Comparison of ENCODE assay signal across 20 mouse cellular contexts in the genomic region with DNA sequence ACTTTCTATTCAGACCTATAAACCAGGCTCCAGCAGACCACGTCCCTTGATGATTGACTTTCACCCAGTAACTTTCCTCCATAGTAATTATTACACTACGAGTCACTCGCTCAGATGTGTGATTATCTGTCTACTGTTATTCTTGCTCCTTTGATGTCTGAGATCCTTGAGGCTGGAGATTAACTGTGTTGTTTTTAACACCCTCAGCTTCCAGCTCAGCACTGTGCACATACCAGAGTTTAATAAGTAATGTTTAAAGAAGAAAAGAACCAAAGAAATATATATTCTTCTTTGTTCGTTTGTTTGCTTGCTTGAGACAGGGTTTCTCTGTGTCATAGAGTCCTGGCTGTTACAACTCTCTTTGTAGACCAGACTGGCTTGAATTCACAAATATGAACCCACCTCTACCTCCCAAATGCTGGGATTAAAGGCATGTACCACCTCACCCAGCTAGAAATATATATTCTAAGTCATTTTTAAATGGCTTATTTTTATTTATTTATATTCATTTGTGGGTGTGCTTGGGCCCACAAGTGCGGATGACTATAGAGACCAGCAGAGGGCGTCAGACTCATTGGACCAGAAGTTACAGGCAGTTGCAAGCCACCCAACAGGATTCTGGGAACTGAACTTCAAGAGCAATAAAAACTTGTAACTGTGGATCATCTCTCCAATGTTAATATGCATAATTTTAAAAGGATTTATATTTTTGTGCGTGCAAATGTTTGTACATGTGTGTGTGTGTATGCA. TPM values are rescaled to one million over a fixed set of nuclear protein-coding genes. Genes with fewer than 3 reads are reported as not detected.
DNase-seq lines count a peak whose midpoint lies in the region; ATAC-seq and TF ChIP-seq lines count a peak whose summit lies in the region.
"Had no signal": no experiment of that assay in that cellular context is flagged by ENCODE, and none has a peak within 500 bp of the region (broad histone marks: within the 10 kb centered on the region; RNA-seq: fewer than 3 reads in every experiment).

No protein-coding gene starts in this region.

- no peak for TF ChIP-seq POLR2A in heart, adult 2 months (IDR thresholded peaks at IDR 0.05; ENCODE audit: insufficient read depth, low read depth, low read length)
- no peak for TF ChIP-seq POLR2A in bone marrow macrophage, adult 2 months (IDR thresholded peaks at IDR 0.05; ENCODE audit: borderline replicate concordance, low read depth, low read length)

- no peaks in the 10 kb centered on the region for H3K79me2 ChIP-seq in heart, adult 2 months (replicated peaks; ENCODE audit: control insufficient read depth, insufficient read depth, low read length)

- H3K27me3 ChIP-seq in heart, adult 2 months (ENCODE audit: control insufficient read depth, insufficient read depth, low read length), result no peaks in the 10 kb centered on the region
- no peaks in the 10 kb centered on the region for H3K27me3 ChIP-seq in heart, embryonic 10.5 days (ENCODE audit: insufficient read depth, poor library complexity, severe bottlenecking)
- H3K27me3 ChIP-seq in lung, postnatal 0 days (replicated peaks; ENCODE audit: insufficient read depth, low read length), result no peaks in the 10 kb centered on the region
- no peaks in the 10 kb centered on the region for H3K27me3 ChIP-seq in forebrain, postnatal 0 days (ENCODE audit: insufficient read depth, low read length)
- H3K27me3 ChIP-seq: forebrain, embryonic 13.5 days; heart, embryonic 15.5 days; limb, embryonic 12.5 days; neural tube, embryonic 12.5 days had no signal

- H3K4me1 ChIP-seq in heart, adult 2 months (ENCODE audit: control insufficient read depth, insufficient read depth, low read length), result peaks cover 5% of the 10 kb centered on the region
- H3K4me1 ChIP-seq in heart, embryonic 10.5 days, result no peaks in the 10 kb centered on the region
- no peaks in the 10 kb centered on the region for H3K4me1 ChIP-seq in lung, postnatal 0 days (ENCODE audit: insufficient read depth, low read depth, low read length)
- H3K4me1 ChIP-seq in bone marrow macrophage, adult 2 months (ENCODE audit: control insufficient read depth, insufficient read depth, low read length), result peaks cover 6% of the 10 kb centered on the region
- H3K4me1 ChIP-seq in forebrain, postnatal 0 days (ENCODE audit: insufficient read depth), result no peaks in the 10 kb centered on the region
- H3K4me1 ChIP-seq: forebrain, embryonic 13.5 days; limb, embryonic 12.5 days; neural tube, embryonic 12.5 days had no signal

- no peak overlapping the region for H3K27ac ChIP-seq in heart, adult 2 months
- H3K27ac ChIP-seq in heart, embryonic 10.5 days, result no peak overlapping the region
- H3K27ac ChIP-seq in lung, postnatal 0 days (ENCODE audit: low read length), result no peak overlapping the region
- no peak overlapping the region for H3K27ac ChIP-seq in bone marrow macrophage, adult 2 months (ENCODE audit: insufficient read depth, low read depth, low read length)
- H3K27ac ChIP-seq in forebrain, postnatal 0 days (ENCODE audit: low read depth, low read length), result no peak overlapping the region
- H3K27ac ChIP-seq: forebrain, embryonic 13.5 days; heart, embryonic 15.5 days; hindbrain, postnatal 0 days; left cerebral cortex, adult 2 months; limb, embryonic 12.5 days; neural tube, embryonic 12.5 days had no signal

- no peak overlapping the region for H3K9ac ChIP-seq in heart, adult 2 months (ENCODE audit: low read depth, low read length)
- H3K9ac ChIP-seq in lung, postnatal 0 days (replicated peaks; ENCODE audit: low read depth), result no peak overlapping the region
- H3K9ac ChIP-seq in forebrain, postnatal 0 days, result no peak overlapping the region
- H3K9ac ChIP-seq: forebrain, embryonic 13.5 days; heart, embryonic 15.5 days; limb, embryonic 12.5 days; neural tube, embryonic 12.5 days had no signal

- peak; percentile 37 for TF ChIP-seq CTCF in heart, adult 2 months (IDR thresholded peaks at IDR 0.05)
- peak; percentile 18 for TF ChIP-seq CTCF in lung, postnatal 0 days (IDR thresholded peaks at IDR 0.05)
- TF ChIP-seq CTCF in bone marrow macrophage, adult 2 months (IDR thresholded peaks at IDR 0.05; ENCODE audit: low read depth, low read length), result 0 out of 2 replicates have a peak, but pooled peaks have one; percentile 11
- no peak for TF ChIP-seq CTCF in forebrain, postnatal 0 days (IDR thresholded peaks at IDR 0.05; ENCODE audit: low read depth)

- H3K4me3 ChIP-seq in heart, adult 2 months, result no peak overlapping the region
- no peak overlapping the region for H3K4me3 ChIP-seq in heart, embryonic 10.5 days
- H3K4me3 ChIP-seq in lung, postnatal 0 days (ENCODE audit: low read depth, low read length), result no peak overlapping the region
- no peak overlapping the region for H3K4me3 ChIP-seq in bone marrow macrophage, adult 2 months (ENCODE audit: insufficient read depth, low read length)
- no peak overlapping the region for H3K4me3 ChIP-seq in forebrain, postnatal 0 days (ENCODE audit: low read depth, low read length)
- H3K4me3 ChIP-seq: forebrain, embryonic 13.5 days; heart, embryonic 15.5 days; left cerebral cortex, adult 2 months; limb, embryonic 12.5 days; neural tube, embryonic 12.5 days had no signal

- ATAC-seq in lung, postnatal 0 days, result no peak
- ATAC-seq in forebrain, postnatal 0 days, result no peak
- ATAC-seq in megakaryocyte progenitor cell, adult 5-6 weeks (replicated peaks; ENCODE audit: poor library complexity), result no peak
- ATAC-seq: forebrain, embryonic 13.5 days; hindbrain, postnatal 0 days had no signal

- no peak overlapping the region for H3K4me2 ChIP-seq in lung, postnatal 0 days (replicated peaks; ENCODE audit: low read depth, low read length)
- H3K4me2 ChIP-seq in forebrain, postnatal 0 days (ENCODE audit: low read depth), result no peak overlapping the region
- H3K4me2 ChIP-seq: forebrain, embryonic 13.5 days; heart, embryonic 15.5 days; limb, embryonic 12.5 days; midbrain, embryonic 11.5 days; neural tube, embryonic 12.5 days had no signal

- H3K9me3 ChIP-seq in heart, embryonic 10.5 days, result no peaks in the 10 kb centered on the region
- H3K9me3 ChIP-seq in lung, postnatal 0 days (ENCODE audit: low read length), result no peaks in the 10 kb centered on the region
- no peaks in the 10 kb centered on the region for H3K9me3 ChIP-seq in forebrain, postnatal 0 days (ENCODE audit: low read length)
- H3K9me3 ChIP-seq: forebrain, embryonic 13.5 days; heart, embryonic 15.5 days; limb, embryonic 12.5 days; neural tube, embryonic 12.5 days had no signal

- no peak for TF ChIP-seq EP300 in heart, adult 2 months (IDR thresholded peaks at IDR 0.05; ENCODE audit: insufficient read depth, low read depth, low read length)
- TF ChIP-seq EP300 in lung, postnatal 0 days (IDR thresholded peaks at IDR 0.05), result no peak

- 57% methylated on average over 7 of the region's 7 CpGs for WGBS in heart, adult 2 months
- WGBS in heart, embryonic 10.5 days, result 65% methylated on average over 7 of the region's 7 CpGs
- 56% methylated on average over 7 of the region's 7 CpGs for WGBS in lung, postnatal 0 days
- WGBS in forebrain, postnatal 0 days, result 75% methylated on average over 7 of the region's 7 CpGs

- intact Hi-C loops in heart, adult 2 months (cut with DNase I), result loop anchor here (5.0 kb wide), 1 partner anchor 145 kb away; no protein-coding TSS in a partner anchor
- intact Hi-C loops in gastrocnemius, postnatal 36 days (cut with DNase I), result no loop called here

- no peak for DNase-seq in heart, adult 2 months
- no peak for DNase-seq in heart, embryonic 10.5 days (ENCODE audit: low spot score)
- no peak for DNase-seq in lung, postnatal 0 days (ENCODE audit: low spot score)
- DNase-seq in lung, postnatal 10 days, result no peak
- DNase-seq in gastrocnemius, postnatal 36 days, result no peak
- no peak for DNase-seq in forebrain, postnatal 0 days
- DNase-seq: cerebellum, adult 11 months; cerebellum, postnatal 36 days; lung, postnatal 36 days; right cerebral cortex, postnatal 14 days; thymus, adult 18-20 months had no signal

- H3K36me3 ChIP-seq in heart, adult 2 months (ENCODE audit: control insufficient read depth, insufficient read depth, low read length), result no peaks in the 10 kb centered on the region
- H3K36me3 ChIP-seq in heart, embryonic 10.5 days, result no peaks in the 10 kb centered on the region
- H3K36me3 ChIP-seq in lung, postnatal 0 days (ENCODE audit: insufficient read depth, low read length), result no peaks in the 10 kb centered on the region
- no peaks in the 10 kb centered on the region for H3K36me3 ChIP-seq in forebrain, postnatal 0 days (ENCODE audit: insufficient read depth)
- H3K36me3 ChIP-seq: heart, embryonic 15.5 days; limb, embryonic 12.5 days; neural tube, embryonic 12.5 days had no signal

RNA-seq across cellular contexts. Expression of gene Slc35f5, which starts 43.3 kb away (rescaled TPM):
- 100 to 1,000 TPM; 103 to 129 TPM for total RNA-seq in heart, adult 2 months (2021)
- 61.8 and 136 TPM in 2 replicates for polyA plus RNA-seq in heart, adult 2 months (2012; rRNA removed)
- polyA plus RNA-seq in heart, embryonic 10.5 days (2016; fragmentation: Nextera tagmentation; extraction: Ambion mirVana), result 36.1 and 37.0 TPM in 2 replicates
- 50.9 and 53.5 TPM in 2 replicates for polyA plus RNA-seq in lung, postnatal 0 days (2015; fragmentation: Nextera tagmentation; extraction: Ambion mirVana)
- polyA plus RNA-seq in bone marrow macrophage, adult 2 months (2012; ENCODE audit: insufficient read depth, insufficient read length, missing spikeins), result 37.1 and 37.3 TPM in 2 replicates
- total RNA-seq in gastrocnemius, postnatal 36 days (2021), result 10 to 100 TPM; 14.8 to 18.8 TPM
- 21.3 and 28.1 TPM in 2 replicates for total RNA-seq in forebrain, postnatal 0 days (2014; rRNA removed)
- polyA plus RNA-seq in forebrain, postnatal 0 days (2015; fragmentation: Nextera tagmentation; extraction: Ambion mirVana), result 31.4 and 34.9 TPM in 2 replicates
- total RNA-seq in megakaryocyte progenitor cell, adult 5-6 weeks (2015), result 10.4 and 11.1 TPM in 2 replicates
- total RNA-seq in megakaryocyte progenitor cell, adult 5-6 weeks (2017), result 8.9 and 14.0 TPM in 2 replicates
